Mouse (Mus musculus) T-cell, adult 2 months (primary cell): ENCODE results near the gene Ppox.
"Not testable (repeated sequence)": the region's sequence is repeated elsewhere in the genome, so short reads cannot be mapped to it uniquely, and the experiment has no call there.

ENCODE experiments used
- DNase-seq: peaks from one replicate; pipeline ENCODE4 v3.0.0; 2022; ENCODE audit warnings: low spot score

The Ppox gene

GRCm38 (mm10) chr1:171280916-171281527 is at the start of gene Ppox:
Ppox (minus strand) TSS chr1:171281186.
- peak; percentile 93 for DNase-seq

- DNase-seq = no peak
These were observed 49.2 kb upstream of the Ppox start for GRCm38 (mm10) chr1:171330216-171330560.

GRCm38 (mm10) chr1:171329433-171330215 is 48.6 kb upstream of the Ppox start:
- peak; percentile 32 for DNase-seq

GRCm38 (mm10) chr1:171328839-171329432 is 48.0 kb upstream of the Ppox start, which contains the start of gene Dedd:
Dedd (plus strand) TSS chr1:171329145.
- peak; percentile 91 for DNase-seq

- no peak for DNase-seq
These were observed 47.3 kb upstream of the Ppox start for GRCm38 (mm10) chr1:171328244-171328643.

- not testable (repeated sequence) for DNase-seq
These were observed 45.6 kb upstream of the Ppox start for GRCm38 (mm10) chr1:171326588-171326987.

GRCm38 (mm10) chr1:171325571-171325970 is 44.6 kb upstream of the Ppox start:
- DNase-seq = no peak

- no peak for DNase-seq
These were observed 41.0 kb upstream of the Ppox start for GRCm38 (mm10) chr1:171322012-171322411.

- DNase-seq = peak; percentile 46
These were observed 40.4 kb upstream of the Ppox start for GRCm38 (mm10) chr1:171321415-171321814.

- no peak for DNase-seq
These were observed 39.2 kb upstream of the Ppox start for GRCm38 (mm10) chr1:171320151-171320550.

GRCm38 (mm10) chr1:171319748-171320147 is 38.8 kb upstream of the Ppox start:
- DNase-seq = no peak

GRCm38 (mm10) chr1:171309321-171309720 is 28.3 kb upstream of the Ppox start:
- no peak for DNase-seq

- not testable (repeated sequence) for DNase-seq
These were observed 25.2 kb upstream of the Ppox start for GRCm38 (mm10) chr1:171306157-171306556.

- no peak for DNase-seq
These were observed 17.2 kb upstream of the Ppox start for GRCm38 (mm10) chr1:171298226-171298625.

GRCm38 (mm10) chr1:171295063-171295402 is 14.0 kb upstream of the Ppox start:
- DNase-seq = no peak

GRCm38 (mm10) chr1:171294298-171295062 is 13.5 kb upstream of the Ppox start, which contains the start of gene Ufc1:
Ufc1 (minus strand) TSS chr1:171295024.
- DNase-seq = peak; percentile 82

GRCm38 (mm10) chr1:171293906-171294297 is 12.9 kb upstream of the Ppox start:
- no peak for DNase-seq

- no peak for DNase-seq
These were observed 12.4 kb upstream of the Ppox start for GRCm38 (mm10) chr1:171293351-171293750.

GRCm38 (mm10) chr1:171288328-171288727 is 7.3 kb upstream of the Ppox start:
- DNase-seq = no peak

GRCm38 (mm10) chr1:171287136-171288081 is 6.4 kb upstream of the Ppox start, which contains the start of gene Usp21:
Usp21 (minus strand) TSS chr1:171287991.
- DNase-seq = peak; percentile 93

GRCm38 (mm10) chr1:171286517-171286916 is 5.5 kb upstream of the Ppox start:
- DNase-seq = no peak
